Mouse (Mus musculus): ENCODE results near the gene Tdrd3.

Gene Tdrd3

DNA sequence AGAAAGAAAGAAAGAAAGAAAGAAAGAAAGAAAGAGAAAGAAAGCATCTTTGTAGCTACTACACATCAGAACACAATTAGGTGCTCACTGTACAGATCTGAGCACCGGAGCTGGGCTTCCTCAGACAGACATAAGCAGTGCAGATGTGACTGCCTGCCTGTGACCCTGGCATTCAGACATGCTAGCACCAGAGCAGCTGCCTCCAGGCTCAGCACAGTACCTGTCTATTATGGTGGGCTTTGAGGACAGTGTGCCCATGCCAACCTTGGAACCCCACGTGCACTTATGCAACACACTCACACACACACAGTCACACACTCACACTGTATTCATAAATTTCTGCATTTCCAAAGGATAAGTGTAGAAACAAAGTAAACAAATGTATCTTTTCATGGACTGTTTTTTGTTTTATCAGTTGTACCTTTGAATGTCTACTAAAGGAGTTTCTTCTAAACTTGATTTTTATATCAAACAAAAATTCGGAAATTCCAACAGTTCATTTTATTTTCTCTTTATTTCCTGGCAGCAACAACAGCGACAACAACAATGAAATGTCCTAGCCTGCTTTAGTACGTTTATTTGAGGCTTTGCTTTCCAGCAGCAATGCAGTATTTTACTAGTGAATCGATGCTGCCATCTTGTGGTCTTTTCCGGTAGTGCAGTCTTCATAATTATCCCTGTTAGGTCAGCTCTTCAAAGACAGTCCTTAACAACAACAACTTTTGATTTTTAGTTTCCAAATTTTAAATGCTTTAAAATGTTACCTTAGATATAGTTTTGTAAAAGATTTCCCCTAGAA is 35.4 kb downstream of the Tdrd3 start:
- DNase-seq (ENCODE audit: low read depth): peak; percentile 83

DNA sequence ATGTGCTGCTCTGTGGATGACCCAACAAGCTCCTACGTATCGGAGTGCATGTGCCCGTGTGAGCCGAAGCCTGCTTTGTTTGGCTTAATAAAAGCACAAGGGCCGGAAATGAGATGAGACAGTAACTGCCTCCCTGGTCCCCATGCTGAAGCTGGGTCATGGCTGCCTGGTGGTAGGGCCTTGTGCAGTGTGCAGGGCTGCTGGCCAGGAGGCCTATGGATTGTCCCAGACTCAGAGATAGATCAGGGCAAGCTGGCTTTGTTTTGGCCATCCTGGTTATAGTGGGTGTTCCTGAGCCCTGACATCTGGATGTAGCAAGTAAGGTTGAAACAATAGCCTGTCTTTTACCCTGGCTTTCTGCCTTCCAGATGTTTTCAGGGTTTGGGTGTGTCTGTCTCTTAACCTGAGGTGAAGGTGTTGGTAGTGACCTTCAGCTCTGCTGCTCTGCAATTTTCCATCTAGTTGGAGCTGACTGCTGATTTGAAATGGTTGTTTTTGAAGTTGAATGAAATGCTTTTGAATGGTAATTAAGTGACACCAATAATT is 39.3 kb downstream of the Tdrd3 start:
- DNase-seq (ENCODE audit: low read depth): no peak

- DNase-seq (ENCODE audit: low read depth): no peak
Measured at GRCm38 (mm10) chr14:87459777-87460176, 43.3 kb downstream of the Tdrd3 start.

GRCm38 (mm10) chr14:87461543-87461942 is 45.1 kb downstream of the Tdrd3 start:
- DNase-seq (ENCODE audit: low read depth): no peak

DNA sequence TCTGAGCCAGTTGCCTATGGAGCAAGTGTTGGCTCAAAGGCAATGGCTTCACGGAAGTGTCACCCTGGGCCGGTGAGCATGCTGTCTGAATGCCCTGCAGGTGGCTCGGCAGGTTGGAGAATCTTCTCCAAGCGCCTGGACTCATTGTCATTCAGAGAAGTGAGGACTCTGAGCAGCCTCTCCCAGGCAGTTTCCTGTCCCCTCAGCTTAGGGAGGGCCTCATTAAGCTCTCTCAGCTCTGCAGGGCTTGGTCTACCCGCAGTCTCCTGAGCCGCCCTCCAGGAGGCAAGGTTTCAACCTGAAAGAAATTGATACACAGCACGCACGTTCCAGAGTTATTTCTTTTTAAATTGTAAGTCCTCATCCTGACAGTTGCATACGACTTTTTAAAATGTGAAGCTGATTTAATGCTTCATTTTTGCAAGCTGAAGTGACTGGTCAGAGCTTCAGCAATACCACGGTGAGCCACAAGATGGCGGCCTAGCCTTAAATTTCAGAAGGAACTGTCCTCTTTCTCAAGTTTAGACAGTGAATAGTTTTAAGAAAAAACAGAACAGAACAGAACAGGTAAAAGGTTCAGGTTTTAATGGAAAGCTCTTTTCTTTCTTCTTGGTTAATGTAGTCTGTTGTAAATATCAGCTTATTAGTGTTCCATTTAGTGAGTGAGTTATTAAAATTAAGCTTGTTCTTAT is 47.7 kb downstream of the Tdrd3 start:
- DNase-seq (ENCODE audit: low read depth): peak; percentile 83

GRCm38 (mm10) chr14:87464655-87465054 is 48.2 kb downstream of the Tdrd3 start:
- no peak for DNase-seq (ENCODE audit: low read depth)

GRCm38 (mm10) chr14:87467586-87467985 is 51.1 kb downstream of the Tdrd3 start:
- no peak for DNase-seq (ENCODE audit: low read depth)

GRCm38 (mm10) chr14:87471521-87471920 is 55.1 kb downstream of the Tdrd3 start:
- no peak for DNase-seq (ENCODE audit: low read depth)

- DNase-seq (ENCODE audit: low read depth): no peak
Measured at GRCm38 (mm10) chr14:87472782-87473181, 56.3 kb downstream of the Tdrd3 start.

- DNase-seq (ENCODE audit: low read depth): no peak
Measured at GRCm38 (mm10) chr14:87475721-87476359, 59.4 kb downstream of the Tdrd3 start.

DNA sequence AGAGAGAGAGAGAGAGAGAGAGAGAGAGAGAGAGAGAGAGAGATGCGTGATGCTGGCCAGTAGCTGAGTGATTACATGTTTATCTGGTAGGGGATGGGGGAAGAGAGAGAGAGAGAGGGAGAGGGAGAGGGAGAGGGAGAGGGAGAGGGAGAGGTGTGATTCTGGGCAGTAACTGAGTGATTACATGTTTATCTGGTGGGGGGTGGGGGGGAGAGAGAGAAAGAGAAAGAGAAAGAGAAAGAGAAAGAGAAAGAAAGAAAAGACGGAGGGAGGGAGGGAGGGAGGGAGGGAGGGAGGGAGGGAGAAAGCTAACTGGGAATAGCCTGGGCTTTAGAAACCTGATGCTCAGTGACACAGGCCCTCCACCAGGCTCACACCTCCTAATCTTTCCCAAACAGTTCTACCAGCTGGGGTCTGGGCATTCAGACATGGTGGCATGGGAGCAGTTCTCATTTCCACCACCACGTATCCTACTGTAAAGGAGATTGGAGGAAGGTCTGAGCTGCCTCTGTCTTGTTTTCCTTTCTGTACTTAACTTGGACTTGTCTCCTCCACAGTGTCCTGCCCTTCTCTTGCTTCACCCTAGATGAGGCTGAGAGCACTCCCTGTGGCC is 62.0 kb downstream of the Tdrd3 start:
- DNase-seq (ENCODE audit: low read depth): no peak

DNA sequence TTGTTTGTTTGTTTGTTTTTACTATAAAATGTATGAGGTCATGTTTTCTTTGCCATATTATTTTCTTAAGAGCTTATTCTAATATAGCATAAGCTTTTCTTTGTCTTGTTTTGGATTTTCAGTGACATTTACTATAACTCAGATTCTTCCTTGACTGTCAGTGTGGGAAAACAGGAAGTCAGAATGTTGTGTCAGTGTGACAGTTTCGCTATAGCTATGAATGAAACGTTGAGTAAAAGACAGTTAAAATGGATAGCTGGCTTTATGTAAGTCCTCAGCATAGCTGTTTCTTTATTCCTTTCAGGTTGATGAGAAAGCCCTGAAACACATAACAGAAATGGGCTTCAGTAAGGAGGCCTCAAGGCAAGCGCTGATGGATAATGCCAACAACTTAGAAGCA is 69.4 kb downstream of the Tdrd3 start:
- no peak for DNase-seq (ENCODE audit: low read depth)

DNA sequence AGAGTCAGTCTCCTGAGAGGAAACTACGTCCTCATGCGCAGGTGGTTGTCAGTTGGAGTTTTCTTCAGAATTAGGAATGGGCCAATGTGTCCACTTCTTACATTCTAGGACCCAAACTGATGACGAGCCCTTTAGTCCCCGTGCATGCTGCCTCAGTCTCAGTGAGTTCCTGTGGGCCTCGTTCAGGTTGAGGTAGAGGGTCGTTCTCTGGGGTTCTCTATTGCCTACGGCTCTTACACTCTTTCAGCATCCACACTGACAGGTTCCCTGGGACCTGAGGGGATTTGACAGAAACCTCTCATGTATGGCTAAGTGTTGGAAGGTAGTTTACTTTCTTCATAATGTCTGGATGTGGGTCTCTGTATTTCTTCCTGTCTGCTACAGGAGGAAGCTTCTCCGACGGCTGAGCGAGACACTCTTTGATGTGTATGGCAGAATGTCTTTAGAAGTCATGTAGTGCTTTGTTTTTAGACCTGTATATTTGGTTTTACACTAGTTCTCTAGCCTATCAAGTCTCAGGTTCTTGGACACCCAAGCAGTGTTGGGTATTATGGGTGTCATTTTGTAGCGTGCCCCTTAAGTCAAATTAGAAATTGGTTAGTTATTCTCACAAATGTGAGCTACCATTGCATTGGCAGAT is 81.6 kb downstream of the Tdrd3 start:
- DNase-seq (ENCODE audit: low read depth): no peak

GRCm38 (mm10) chr14:87505924-87506323 is 89.5 kb downstream of the Tdrd3 start:
- DNase-seq (ENCODE audit: low read depth): peak; percentile 76

DNA sequence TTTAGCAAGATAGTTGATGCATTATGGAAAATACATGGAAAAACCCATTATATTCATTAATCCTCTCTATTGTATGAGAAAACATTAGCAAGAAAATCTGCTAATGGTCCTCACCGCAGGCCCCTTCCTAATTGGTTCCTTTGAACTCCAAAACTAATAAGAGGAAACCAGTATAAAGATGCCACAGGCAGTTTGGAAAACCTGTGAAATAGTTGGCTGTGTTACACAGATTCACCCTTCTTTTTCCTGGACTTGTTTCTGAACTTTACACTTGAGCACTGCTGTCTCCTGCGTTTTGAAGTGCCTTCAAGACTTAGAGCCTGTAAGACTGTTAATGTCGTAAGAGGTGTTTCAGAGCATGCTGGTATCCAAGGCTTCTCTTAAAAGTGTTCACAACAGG is 98.8 kb downstream of the Tdrd3 start:
- no peak for DNase-seq (ENCODE audit: low read depth)

GRCm38 (mm10) chr14:87517381-87517780 is 100.9 kb downstream of the Tdrd3 start:
- no peak for DNase-seq (ENCODE audit: low read depth)

- DNase-seq (ENCODE audit: low read depth): no peak
Measured at GRCm38 (mm10) chr14:87531847-87532246, 115.4 kb downstream of the Tdrd3 start.

GRCm38 (mm10) chr14:87537127-87537819 is 120.8 kb downstream of the Tdrd3 start:
- no peak for DNase-seq (ENCODE audit: low read depth)

GRCm38 (mm10) chr14:87549986-87550385 is 133.5 kb downstream of the Tdrd3 start:
- DNase-seq (ENCODE audit: low read depth): peak; percentile 89

- DNase-seq (ENCODE audit: low read depth): peak; percentile 46
Measured at GRCm38 (mm10) chr14:87552211-87552610, 135.8 kb downstream of the Tdrd3 start.

GRCm38 (mm10) chr14:87563841-87564240 is 147.4 kb downstream of the Tdrd3 start:
- DNase-seq (ENCODE audit: low read depth): no peak

Measured in 416B (cell line).